Mouse (Mus musculus) limb, embryonic 13.5 days (tissue): ENCODE measurements around the gene Tenm1. TPM values are rescaled to one million over a fixed set of nuclear protein-coding genes. Genes with fewer than 3 reads are reported as not detected.

Experiments
- ATAC-seq: fragments of 200-750 bp; cut with Nextera tagmentation; 2 replicates; pipeline ENCODE4 v1.8.0; 2017; ENCODE audit warnings: low read depth, moderate number of reproducible peaks, moderate TSS enrichment; ENCODE audit not compliant: low FRiP score
- H3K27ac ChIP-seq: fragments of 300-500 bp; sonication (generic); 2 replicates; pipeline ENCODE4 v1.5.1; 2015; ENCODE audit warnings: inconsistent platforms, mild to moderate bottlenecking, moderate library complexity
- H3K27me3 ChIP-seq: fragments of 300-500 bp; sonication (generic); 2 replicates; pipeline ENCODE4 v1.6.1; 2015; ENCODE audit warnings: mild to moderate bottlenecking, inconsistent platforms
- H3K36me3 ChIP-seq: fragments of 300-500 bp; sonication (generic); 2 replicates; pipeline ENCODE4 v1.6.1; 2015; ENCODE audit warnings: inconsistent platforms, mild to moderate bottlenecking, moderate library complexity
- H3K4me1 ChIP-seq: fragments of 300-500 bp; sonication (generic); 2 replicates; pipeline ENCODE4 v1.6.1; 2015; ENCODE audit warnings: inconsistent platforms
- H3K4me2 ChIP-seq: fragments of 300-500 bp; sonication (generic); replicated peaks from 2 replicates; pipeline ENCODE4 v1.6.1; 2015; ENCODE audit warnings: inconsistent platforms, mild to moderate bottlenecking, moderate library complexity
- H3K4me3 ChIP-seq: fragments of 300-500 bp; sonication (generic); 2 replicates; pipeline ENCODE4 v1.5.1; 2015; ENCODE audit warnings: moderate library complexity, mild to moderate bottlenecking, inconsistent platforms
- H3K9ac ChIP-seq: fragments of 300-500 bp; sonication (generic); 2 replicates; pipeline ENCODE4 v1.6.1; 2015; ENCODE audit warnings: mild to moderate bottlenecking, inconsistent platforms
- H3K9me3 ChIP-seq: fragments of 300-500 bp; sonication (generic); 2 replicates; pipeline ENCODE4 v1.6.1; 2016; ENCODE audit warnings: inconsistent platforms
- WGBS: fragments of 180-500 bp; shearing (Covaris S2); methylation state at CpG from one replicate; pipeline ENCODE4 v1.1.7; 2015; 5-methylcytosine and 5-hydroxymethylcytosine counted together
- polyA plus RNA-seq: library from polyadenylated mRNA; unstranded; fragments of >200 nt; fragmentation: Nextera tagmentation; extraction: Ambion mirVana; gene quantifications from 2 replicates; pipeline ENCODE4 v1.2.1, GENCODE M21; 2015

The Tenm1 gene
- polyA plus RNA-seq, 1 experiment from 2014 or later, result 3.9 TPM

- Histone ChIP-seq H3K36me3 (no peaks in the 10 kb centered on the region), H3K4me3 (no peak overlapping the region), H3K4me1 (no peaks in the 10 kb centered on the region), H3K27ac (no peak overlapping the region), H3K4me2 (no peak overlapping the region), H3K9me3 (no peaks in the 10 kb centered on the region), H3K27me3 (no peaks in the 10 kb centered on the region), H3K9ac (no peak overlapping the region)
- ATAC-seq, result no peak
- 78% methylated on average over 2 of the region's 2 CpGs for WGBS
These were observed 917.8 kb downstream of the Tenm1 start for GRCm38 (mm10) chrX:42511105-42511504.

- WGBS, result 80% methylated on average over 13 of the region's 13 CpGs
- H3K4me3 ChIP-seq, result no peak within 1 kb of the TSS
These were observed 926.5 kb downstream of the Tenm1 start, which contains the start of gene Sh2d1a for GRCm38 (mm10) chrX:42502291-42503043. TSS of gene Sh2d1a (plus strand) at chrX:42502453.

GRCm38 (mm10) chrX:42500538-42500937 is 928.4 kb downstream of the Tenm1 start:
- Histone ChIP-seq H3K4me1 (no peaks in the 10 kb centered on the region), H3K36me3 (no peaks in the 10 kb centered on the region), H3K27ac (no peak overlapping the region), H3K9ac (no peak overlapping the region), H3K9me3 (no peaks in the 10 kb centered on the region), H3K4me3 (no peak overlapping the region), H3K4me2 (no peak overlapping the region), H3K27me3 (no peaks in the 10 kb centered on the region)
- no peak for ATAC-seq

More at GRCm38 (mm10) chrX:42502291-42503043, 926.5 kb downstream of the Tenm1 start, which contains the start of gene Sh2d1a:
- H3K4me1 ChIP-seq, result no peaks in the 10 kb centered on the region
- ATAC-seq, result no peak
- H3K9ac ChIP-seq, result no peak within 1 kb of the TSS
- no peaks in the 10 kb centered on the region for H3K36me3 ChIP-seq
- H3K27ac ChIP-seq, result no peak within 1 kb of the TSS
- no peaks in the 10 kb centered on the region for H3K9me3 ChIP-seq
- H3K4me2 ChIP-seq, result no peak within 1 kb of the TSS
- H3K27me3 ChIP-seq, result no peaks in the 10 kb centered on the region

GRCm38 (mm10) chrX:42490336-42490735 is 938.6 kb downstream of the Tenm1 start:
- no peak for ATAC-seq
- Histone ChIP-seq H3K36me3 (no peaks in the 10 kb centered on the region), H3K27me3 (no peaks in the 10 kb centered on the region), H3K4me3 (no peak overlapping the region), H3K9me3 (no peaks in the 10 kb centered on the region), H3K9ac (no peak overlapping the region), H3K27ac (no peak overlapping the region), H3K4me2 (no peak overlapping the region), H3K4me1 (no peaks in the 10 kb centered on the region)
- 92% methylated on average over 8 of the region's 8 CpGs for WGBS

- no peaks in the 10 kb centered on the region for H3K4me1 ChIP-seq
- no peaks in the 10 kb centered on the region for H3K9me3 ChIP-seq
- H3K27ac ChIP-seq, result no peak within 1 kb of the TSS
- H3K27me3 ChIP-seq, result no peaks in the 10 kb centered on the region
- H3K9ac ChIP-seq, result no peak within 1 kb of the TSS
- no peaks in the 10 kb centered on the region for H3K36me3 ChIP-seq
- H3K4me3 ChIP-seq, result no peak within 1 kb of the TSS
- WGBS, result 85% methylated on average over 16 of the region's 16 CpGs
- no peak for ATAC-seq
- no peak within 1 kb of the TSS for H3K4me2 ChIP-seq
These were observed 939.5 kb downstream of the Tenm1 start, which contains the start of gene Tex13c2 for GRCm38 (mm10) chrX:42489446-42489845. TSS of gene Tex13c2 (plus strand) at chrX:42489691.

Other genes with a start within 250 kb of the Tenm1 start
- not detected in 2 replicates for gene Tex13c1, start 162.0 kb upstream of the Tenm1 start, polyA plus RNA-seq